Mouse (Mus musculus) small intestine, adult 10 weeks (tissue): Measurements from ENCODE around the gene Dyrk3. TPM values are rescaled to one million over a fixed set of nuclear protein-coding genes. Genes with fewer than 3 reads are reported as not detected.

Source experiments
- polyA plus RNA-seq: library from polyadenylated mRNA; stranded (reverse); fragments of 350-450 nt; fragmentation: Illumina TruSeq; extraction: RNeasy Lipid Tissue Mini Kit (QIAGEN cat#74804); gene quantifications from one replicate; pipeline ENCODE4 v1.2.3, GENCODE M21; 2014; ENCODE audit warnings: low replicate concordance

Dyrk3 gene
- 0.26 TPM for polyA plus RNA-seq

GRCm38 (mm10) chr1:131138191-131139016 is at the start of gene Dyrk3:
Gene Dyrk3, minus strand, starts transcription at chr1:131138340.

GRCm38 (mm10) chr1:131153018-131153629 is 15.0 kb upstream of the Dyrk3 start, which contains the start of gene Eif2d:
Gene Eif2d, plus strand, starts transcription at chr1:131153181.

GRCm38 (mm10) chr1:131097700-131098094 is 40.4 kb downstream of the Dyrk3 start, which contains the start of gene Mapkapk2:
Gene Mapkapk2, minus strand, starts transcription at chr1:131097826.

Other genes with a start within 250 kb of the Dyrk3 start
- gene Il20, start 226.9 kb downstream of the Dyrk3 start, polyA plus RNA-seq: not detected
- gene Il19, start 198.2 kb downstream of the Dyrk3 start, polyA plus RNA-seq: not detected
- 0.45 TPM for gene Il10, start 118.5 kb downstream of the Dyrk3 start, polyA plus RNA-seq
- gene Mapkapk2, start 40.5 kb downstream of the Dyrk3 start, polyA plus RNA-seq: 20.0 TPM
- gene Eif2d, start 14.8 kb upstream of the Dyrk3 start, polyA plus RNA-seq: 15.0 TPM
- 5.5 TPM for gene Rassf5, start 106.9 kb upstream of the Dyrk3 start, polyA plus RNA-seq
- 22.3 TPM for gene Ikbke, start 141.3 kb upstream of the Dyrk3 start, polyA plus RNA-seq